Mouse (Mus musculus): Measurements from ENCODE around the gene Thumpd3. TPM values are rescaled to one million over a fixed set of nuclear protein-coding genes. Genes with fewer than 3 reads are reported as not detected.

Thumpd3 gene
- total RNA-seq, 2 experiments from 2014 or later = 21.4 to 31.4 TPM

DNA sequence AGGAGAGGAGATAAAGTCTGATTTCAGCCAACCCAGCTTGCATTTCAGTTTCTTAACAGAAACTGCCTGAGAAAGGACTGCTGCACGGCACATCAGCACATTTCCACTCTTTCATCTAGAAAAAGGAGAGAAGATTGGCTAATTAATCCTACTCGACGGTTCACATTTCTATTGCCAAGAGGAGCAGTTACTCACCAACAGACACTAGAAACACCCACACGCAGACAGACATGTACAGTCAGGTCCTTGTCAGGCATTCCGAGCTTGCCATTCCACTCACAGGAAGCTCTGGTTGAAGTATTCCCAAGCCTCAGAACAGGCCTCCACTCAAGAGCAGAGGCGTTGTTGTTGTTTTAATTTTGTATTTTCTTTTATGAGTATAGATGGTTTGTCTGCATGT, 11.6 kb upstream of the Thumpd3 start:
- ATAC-seq (replicated peaks; ENCODE audit: low FRiP score, poor library complexity, severe bottlenecking) = no peak

DNA sequence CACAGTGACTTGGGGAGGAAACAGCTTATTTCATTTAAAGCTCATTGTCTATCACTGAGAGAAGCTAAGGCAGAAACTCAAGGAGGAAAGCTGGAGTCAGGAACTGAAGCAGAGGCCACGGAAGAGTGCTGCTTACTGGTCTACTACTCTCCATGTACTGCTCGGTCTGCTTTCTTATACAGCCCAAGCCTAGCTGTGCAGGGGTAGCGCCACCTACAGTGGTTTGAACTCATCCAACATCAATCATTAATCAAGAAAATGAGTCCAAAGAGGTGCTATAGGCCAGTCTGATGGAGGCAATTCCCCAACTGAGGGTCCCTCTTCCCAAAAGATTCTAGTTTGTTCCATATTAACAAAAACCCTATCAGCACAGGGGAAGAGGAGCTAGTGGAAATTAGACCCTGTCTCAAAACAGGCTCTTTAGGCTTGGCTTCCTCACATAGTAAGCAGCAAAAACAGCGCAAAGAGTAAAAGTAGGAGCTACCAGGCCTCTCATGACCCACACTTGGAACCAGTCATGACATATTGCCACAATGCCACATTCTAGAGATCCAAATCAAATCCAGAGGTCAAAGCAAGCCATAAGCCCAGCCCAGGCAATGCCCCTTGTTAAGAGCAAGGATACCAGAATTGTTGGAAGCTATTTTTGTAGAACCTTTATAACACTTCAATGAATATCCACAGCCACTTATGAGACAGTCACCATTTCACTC, 9.4 kb upstream of the Thumpd3 start:
- ATAC-seq (replicated peaks; ENCODE audit: low FRiP score, poor library complexity, severe bottlenecking) = no peak

DNA sequence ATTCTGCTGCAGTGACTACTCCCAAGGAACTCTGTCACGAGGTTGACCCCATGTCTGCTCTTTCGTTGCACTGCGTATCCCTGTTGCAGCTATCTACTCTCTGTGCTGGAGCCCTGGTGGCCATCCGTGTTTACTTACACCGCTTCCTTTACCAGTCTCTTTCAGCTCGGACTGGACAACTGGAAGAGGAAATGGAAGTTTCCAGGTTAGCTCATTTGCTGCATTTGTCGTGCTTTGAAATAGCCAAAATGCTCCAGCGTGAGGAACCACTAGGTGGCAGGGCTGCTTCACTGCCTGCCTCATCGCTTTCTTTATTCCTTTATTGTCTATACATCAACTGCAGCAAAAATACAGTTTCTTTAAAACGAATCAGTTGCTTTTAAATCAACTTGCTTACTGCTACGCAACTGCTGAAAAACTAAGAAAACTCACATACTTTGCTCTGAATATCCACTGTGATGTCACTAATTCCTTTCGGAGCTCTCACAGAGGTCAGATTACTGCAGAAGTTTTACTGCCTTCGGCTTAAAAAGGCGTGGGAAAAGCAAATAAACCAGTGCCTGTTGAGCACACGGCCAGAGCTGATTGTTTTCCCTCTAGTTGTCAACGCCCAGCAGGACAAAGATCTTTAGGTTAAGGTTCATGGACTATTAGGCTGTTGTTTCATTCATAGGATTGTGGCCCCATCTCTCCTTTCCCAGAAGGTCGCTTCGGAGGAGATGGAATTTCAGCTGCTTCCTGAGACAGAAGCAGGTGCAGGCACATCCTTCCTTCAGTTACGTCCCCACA, 7.9 kb upstream of the Thumpd3 start:
- ATAC-seq (replicated peaks; ENCODE audit: low FRiP score, poor library complexity, severe bottlenecking) = peak; percentile 80

DNA sequence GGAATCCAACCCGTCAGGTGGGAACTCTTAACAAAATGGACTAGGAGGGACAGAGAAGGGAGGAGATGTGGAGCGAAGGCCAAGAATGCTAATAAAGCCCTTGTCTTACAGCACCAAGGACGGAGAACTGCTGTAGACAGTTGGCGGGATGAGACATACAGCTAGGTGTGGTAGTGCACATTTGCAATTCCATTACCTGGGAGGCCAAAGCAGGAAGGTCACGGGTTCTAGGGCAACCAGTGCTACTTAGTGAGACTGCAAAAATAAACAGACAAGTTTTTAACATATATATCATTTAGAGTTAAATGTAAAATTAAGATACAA, 7.3 kb upstream of the Thumpd3 start:
- no peak for ATAC-seq (replicated peaks; ENCODE audit: low FRiP score, poor library complexity, severe bottlenecking)

DNA sequence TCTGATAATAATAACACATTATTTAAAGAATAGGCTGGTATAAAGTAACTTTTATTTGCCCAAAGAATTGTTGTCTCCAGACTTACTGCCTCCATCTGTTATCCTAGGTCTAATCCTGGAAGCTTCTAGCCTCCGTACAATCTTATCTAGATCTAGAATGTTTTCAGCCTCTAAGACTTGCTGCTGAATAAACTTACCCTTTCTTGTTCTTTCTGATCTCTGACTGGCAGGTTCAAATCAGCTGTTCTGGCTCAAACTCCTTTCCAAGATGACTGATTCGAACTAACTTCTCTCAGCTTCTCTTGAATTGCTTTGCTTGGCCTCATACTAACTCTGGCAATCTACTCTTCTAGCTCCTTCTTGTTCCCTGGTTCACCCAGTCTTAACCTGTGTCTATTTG, 5.7 kb upstream of the Thumpd3 start:
- ATAC-seq (replicated peaks; ENCODE audit: low FRiP score, poor library complexity, severe bottlenecking) = no peak

DNA sequence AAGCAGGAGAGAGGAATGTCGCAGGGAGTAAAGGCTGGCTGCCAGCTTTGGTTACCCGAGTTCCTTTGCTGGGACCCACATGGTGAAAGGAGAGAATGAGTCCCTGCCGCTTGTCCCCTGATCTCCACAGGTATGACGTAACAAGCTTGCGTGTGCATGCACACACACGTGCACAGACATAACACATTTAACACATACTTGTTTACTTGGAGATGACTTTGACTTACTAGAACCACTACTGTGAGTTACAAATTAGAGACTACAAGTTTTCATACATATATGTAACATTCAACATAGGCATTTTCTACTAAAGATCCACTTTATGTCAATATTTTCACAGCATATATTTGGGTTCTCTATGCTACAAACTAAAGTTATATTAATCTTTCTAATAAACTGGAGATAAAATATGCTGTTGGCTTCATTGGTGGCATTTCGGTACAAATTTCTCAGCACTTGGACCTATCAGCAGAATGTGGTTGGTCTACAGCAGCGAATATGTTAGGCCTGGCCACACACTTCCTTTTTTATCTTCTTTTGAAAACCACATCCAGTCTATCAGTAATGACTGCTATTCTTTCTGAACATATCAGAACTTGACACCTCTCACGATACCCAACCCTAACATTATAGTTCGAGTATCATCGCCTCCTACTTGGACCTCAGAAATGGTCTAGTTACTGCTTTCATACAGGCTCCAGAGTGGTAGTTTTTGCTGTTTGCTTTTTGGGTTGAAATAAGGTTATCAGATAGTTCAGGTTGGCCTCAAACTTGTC, 4.6 kb upstream of the Thumpd3 start:
- no peak for ATAC-seq (replicated peaks; ENCODE audit: low FRiP score, poor library complexity, severe bottlenecking)

DNA sequence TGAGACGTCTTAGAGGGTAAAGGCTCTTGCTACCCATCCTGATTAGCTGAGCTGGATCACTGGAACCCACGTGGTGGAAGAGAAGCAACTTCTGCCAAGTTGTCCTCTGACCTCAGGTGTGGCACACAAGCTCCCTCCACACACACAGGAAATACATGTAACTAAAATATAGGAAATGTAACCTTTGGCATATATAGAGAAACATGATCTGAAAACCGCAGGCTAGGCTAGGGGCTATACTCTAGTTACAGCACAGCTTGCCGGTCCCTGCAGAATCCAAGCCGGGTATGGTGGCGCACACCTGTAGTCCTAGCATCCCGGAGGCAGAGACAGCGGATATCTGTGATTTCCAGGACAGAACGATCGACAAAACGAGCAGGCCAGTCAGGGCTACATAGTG, 450 bp upstream of the Thumpd3 start:
- peak; percentile 16 for ATAC-seq (replicated peaks; ENCODE audit: low FRiP score, poor library complexity, severe bottlenecking)

DNA sequence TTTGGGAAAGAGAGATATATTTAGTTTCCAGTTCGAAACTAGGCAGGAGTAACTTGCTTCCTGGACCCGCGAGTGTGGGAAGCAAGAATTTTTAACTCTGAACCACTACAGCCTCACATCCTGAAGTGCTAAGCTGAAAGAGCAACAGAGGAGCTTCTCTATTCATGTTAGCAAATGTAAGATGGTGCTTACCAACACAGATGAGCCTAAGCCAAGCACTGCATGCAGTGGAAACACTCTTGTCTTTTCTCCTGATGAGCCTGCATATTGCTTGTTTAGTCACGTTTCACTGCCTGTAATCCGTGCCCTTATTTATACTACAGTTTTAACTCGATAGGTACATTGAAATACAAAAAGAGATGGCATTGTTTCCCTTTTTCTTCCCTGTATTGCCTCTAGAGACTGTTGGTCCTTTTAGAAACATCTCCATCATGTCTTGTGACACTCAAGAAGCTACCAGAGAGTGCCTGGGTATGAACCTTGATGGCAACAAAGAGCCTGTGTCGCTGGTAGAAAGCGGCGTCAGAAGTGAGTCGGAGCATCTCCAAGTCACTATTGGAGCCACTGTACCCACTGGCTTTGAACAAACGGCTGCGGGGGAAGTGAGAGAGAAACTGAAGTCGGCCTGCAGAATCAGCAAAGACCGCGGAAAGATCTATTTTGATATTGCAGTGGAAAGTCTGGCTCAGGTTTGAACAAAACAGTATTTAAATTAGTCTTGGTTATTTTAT, 1.2 kb downstream of the Thumpd3 start:
- no peak for ATAC-seq (replicated peaks; ENCODE audit: low FRiP score, poor library complexity, severe bottlenecking)

DNA sequence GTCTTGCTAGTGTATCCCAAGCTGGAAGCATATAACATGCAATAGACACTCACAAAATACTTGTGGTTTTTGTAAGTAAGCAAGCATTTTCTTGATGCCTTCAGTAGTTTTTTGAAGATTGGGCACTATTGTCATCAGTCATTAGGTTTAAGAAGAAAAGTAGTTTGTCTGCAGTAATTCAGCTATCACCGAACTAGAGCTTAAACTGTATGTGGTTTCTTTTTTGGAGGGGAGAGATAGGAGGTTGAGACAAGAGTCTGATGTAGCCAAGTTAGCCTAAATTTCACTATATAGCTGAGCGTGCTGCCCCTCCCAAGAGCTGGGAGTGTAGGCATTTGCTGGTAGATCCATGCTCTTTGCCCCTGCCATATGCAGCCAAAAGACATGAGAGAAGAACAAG, 2.3 kb downstream of the Thumpd3 start:
- ATAC-seq (replicated peaks; ENCODE audit: low FRiP score, poor library complexity, severe bottlenecking) = no peak

DNA sequence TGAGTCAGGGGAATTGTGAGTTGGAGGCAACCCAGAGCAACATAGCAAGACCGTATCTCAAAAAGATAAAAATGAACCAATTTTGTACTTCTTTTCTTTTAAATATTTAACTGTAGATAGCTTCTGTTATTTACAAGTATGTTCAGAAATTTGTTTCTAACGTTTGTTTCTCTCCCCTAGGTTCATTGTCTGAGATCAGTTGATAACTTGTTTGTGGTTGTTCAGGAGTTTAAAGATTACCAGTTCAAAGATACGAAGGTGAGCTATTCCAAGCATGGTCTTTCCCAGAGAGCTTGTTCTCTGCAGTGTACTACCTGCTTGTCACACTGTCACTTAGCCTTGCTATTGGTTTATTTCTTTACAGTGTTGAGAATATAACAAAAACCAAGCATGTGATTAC, 3.1 kb downstream of the Thumpd3 start:
- ATAC-seq (replicated peaks; ENCODE audit: low FRiP score, poor library complexity, severe bottlenecking) = no peak

DNA sequence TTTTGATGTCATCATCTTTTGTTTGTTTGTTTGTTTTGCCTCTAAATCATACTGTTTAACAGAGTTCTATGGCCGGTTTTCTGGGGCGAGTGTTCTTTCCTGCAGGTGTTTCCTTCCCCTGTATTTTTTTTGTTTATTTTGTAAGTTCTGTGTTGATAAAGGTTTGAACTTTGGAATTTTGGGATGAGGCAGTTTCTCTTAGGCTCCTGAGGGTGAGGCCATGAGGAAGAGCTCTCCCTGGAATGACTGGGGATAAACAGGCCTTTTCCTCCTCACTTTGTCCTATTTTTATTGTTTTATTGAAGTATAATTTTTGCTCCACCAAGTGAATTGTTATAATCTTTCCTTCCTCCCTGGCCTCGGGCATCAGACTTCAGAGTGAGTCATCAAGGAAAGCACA, 6.9 kb downstream of the Thumpd3 start:
- no peak for ATAC-seq (replicated peaks; ENCODE audit: low FRiP score, poor library complexity, severe bottlenecking)

DNA sequence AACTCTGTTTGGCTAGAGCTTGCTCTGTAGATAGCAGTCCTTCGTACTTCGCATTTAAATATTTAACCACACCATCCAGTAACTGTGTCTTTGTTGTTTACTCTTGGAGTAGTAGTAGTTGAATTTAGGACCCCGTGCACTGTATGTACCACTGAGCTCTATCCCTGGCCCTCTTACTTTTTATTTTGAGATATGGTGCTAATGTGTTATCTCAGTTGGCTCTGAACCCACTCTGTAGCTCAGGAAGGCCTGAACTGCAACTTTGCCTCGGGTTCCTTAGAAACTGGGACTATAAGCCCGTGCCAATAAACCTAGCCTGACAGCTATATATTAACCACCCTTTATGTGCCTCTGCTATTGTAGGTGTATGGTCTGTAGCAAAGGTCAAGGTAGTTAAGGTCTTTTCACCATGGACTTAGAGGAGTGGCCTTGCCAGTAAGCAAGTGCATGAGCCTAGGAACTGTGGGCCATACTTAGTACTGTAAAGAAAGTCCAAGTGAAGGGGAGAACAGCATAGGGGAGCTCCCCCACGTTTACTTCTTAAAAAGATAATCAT, 8.6 kb downstream of the Thumpd3 start:
- ATAC-seq (replicated peaks; ENCODE audit: low FRiP score, poor library complexity, severe bottlenecking) = no peak

DNA sequence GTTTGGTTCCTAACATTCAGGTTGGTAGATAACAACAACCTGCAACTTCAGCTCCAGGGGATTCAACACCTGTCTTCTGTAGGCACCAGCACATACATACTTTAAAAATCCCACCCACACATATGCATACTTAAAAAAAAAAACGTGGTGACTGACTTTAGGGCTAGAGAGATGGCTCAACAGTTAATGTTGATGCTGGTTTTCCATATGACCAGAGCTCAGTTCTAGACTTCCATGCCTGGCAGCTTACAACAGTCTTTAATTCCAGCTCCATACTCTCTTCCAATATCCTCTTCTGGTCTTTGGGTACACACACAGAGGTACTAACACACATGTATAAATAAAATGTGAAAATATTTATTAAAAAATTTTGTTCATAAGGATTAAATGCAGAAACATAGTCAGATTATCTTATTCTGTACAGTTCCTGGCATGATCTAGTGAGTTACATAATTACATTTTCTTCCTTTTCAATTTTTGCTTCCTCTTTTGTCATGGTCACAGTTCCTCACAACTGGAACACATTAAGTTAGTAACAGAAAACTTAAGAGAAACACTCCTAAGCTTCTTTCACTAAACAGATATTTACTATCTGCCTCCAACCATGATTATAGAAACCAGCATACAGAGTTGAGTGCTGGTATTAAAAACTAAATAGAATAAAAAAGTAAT, 15.0 kb downstream of the Thumpd3 start:
- ATAC-seq (replicated peaks; ENCODE audit: low FRiP score, poor library complexity, severe bottlenecking) = no peak

DNA sequence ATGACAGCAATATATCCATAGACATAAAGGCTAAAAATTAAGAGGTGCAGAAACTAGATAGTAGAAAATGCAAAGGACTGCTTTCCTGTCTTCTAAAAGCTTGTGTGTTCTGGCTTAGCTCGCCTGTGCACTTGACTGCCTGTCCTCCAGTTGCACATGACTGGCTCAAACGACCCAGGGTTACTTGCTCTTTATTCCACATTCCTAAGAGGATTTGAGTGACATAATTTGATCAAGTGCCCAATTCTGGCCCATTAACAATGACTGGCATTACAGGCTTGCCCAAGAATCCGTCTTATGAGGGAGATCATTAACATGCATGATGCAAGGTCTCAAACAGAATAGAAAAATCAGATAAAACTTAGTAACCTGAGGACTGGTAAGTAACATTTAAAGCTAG, 16.2 kb downstream of the Thumpd3 start:
- ATAC-seq (replicated peaks; ENCODE audit: low FRiP score, poor library complexity, severe bottlenecking) = no peak

DNA sequence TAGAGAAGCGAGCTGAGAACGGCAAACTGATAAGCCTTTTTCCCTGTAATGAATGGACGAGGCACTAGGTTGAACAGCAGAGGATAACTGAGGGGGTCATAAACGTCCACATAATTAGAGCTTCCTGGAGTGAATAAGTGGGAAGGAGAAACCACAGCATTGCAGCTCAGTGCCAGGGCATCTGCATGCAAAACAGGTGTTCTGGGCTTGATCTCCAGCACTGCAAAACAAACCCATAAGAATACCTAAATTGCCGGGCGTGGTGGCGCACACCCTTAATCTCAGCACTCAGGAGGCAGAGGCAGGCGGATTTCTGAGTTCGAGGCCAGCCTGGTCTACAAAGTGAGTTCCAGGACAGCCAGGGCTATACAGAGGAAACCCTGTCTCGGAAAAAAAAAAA, 17.3 kb downstream of the Thumpd3 start:
- ATAC-seq (replicated peaks; ENCODE audit: low FRiP score, poor library complexity, severe bottlenecking) = no peak

DNA sequence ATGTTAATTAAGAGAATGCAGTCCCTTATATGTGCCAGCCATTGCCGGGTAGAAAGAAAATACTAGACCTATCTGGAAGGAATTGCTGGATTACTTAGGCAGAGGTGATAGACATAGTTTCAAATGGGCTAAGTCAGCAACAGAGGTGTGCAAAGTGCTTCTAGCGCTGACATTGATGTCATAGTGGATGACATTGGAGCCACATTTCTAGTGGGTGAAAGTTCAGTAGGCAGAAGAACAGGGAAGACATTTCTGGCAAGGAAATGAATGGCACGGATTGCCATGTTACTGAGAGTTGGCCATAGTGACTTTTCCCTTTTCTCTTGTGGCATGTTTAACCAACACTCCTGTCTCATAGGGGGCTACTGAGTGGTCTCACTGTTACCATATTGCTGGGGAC, 19.2 kb downstream of the Thumpd3 start:
- no peak for ATAC-seq (replicated peaks; ENCODE audit: low FRiP score, poor library complexity, severe bottlenecking)

DNA sequence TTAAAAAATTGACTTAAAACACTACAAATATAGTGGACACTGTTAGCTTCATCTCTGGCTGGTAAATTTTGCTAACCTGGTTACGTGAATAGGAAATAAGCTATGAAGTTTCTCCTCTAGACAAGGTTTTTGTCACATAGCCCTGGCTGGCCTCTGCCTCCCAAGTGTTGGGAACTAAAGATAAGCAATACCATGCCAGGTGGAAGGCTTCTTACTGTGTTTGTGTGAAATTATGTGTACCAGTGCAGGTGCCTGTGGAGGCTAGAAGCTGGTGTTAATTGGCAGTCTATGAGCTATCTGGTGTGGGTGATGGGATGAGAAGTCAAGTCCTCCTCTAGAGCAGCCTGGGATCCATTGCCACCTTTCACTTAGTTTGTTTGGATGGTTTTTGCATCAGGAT, 23.1 kb downstream of the Thumpd3 start:
- ATAC-seq (replicated peaks; ENCODE audit: low FRiP score, poor library complexity, severe bottlenecking) = no peak

DNA sequence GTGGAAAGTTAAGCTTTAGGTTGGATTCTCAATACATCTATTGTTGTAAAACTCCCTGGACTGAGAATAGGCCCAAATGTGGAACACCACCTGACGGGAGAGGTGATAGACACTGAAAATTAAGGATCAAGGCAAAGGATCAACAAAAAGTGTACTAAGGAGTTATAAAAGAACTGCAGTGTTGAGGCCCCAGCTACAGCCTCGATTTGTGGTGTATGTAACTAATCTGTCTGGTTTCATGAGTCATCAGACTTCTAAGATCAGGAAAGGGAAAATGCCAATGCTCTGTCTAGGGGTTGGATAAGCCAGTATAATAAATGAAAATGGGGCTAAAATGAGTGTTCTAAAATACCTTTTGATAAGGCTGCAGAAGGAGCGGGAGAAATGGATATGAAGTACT, 29.2 kb downstream of the Thumpd3 start:
- no peak for ATAC-seq (replicated peaks; ENCODE audit: low FRiP score, poor library complexity, severe bottlenecking)

DNA sequence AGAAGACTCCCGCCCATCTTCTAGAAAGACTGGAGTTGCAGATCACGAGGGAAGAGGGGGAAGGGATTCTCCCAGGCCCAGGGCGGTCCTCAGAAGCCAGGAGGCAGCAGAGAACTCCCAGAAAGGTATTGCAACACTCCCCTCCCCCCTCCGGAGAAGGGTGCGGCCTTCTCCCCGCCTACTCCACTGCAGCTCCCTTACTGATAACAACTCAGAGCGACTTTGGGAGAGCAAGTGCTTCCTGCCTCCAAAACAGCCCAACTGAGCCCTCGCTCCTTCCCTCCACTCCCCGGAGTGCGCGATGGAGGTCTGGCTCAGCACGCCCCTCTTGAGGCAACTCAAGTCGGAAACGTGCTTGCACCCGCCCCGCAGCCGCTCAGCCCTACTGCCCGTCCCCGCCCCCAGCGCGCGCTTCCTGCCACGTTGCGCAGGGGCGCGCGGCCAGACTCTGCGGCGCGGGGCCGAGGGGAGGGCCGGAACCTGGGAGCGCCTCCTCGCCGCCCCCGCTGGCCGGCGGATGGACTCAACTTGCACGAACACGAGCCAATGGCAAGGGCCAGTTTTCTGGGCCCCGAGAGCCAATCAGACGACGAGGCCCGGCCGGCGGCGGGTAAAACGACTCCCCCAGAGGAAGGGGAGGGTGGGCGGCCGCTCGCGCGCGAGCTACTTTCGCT, 30.1 kb downstream of the Thumpd3 start:
- ATAC-seq (replicated peaks; ENCODE audit: low FRiP score, poor library complexity, severe bottlenecking) = peak; percentile 75

All from erythroid progenitor cell, adult 5-6 weeks (primary cell).